In genomic region chr10:46229608-46230007, GRCm38 (mm10) we compare ENCODE assay signal across 24 mouse cellular contexts.
DNase-seq lines count a peak whose midpoint lies in the region; ATAC-seq and TF ChIP-seq lines count a peak whose summit lies in the region.
"Had no signal": no experiment of that assay in that cellular context is flagged by ENCODE, and none has a peak within 500 bp of the region (broad histone marks: within the 10 kb centered on the region; RNA-seq: fewer than 3 reads in every experiment).

No protein-coding gene starts in this region.

- H3K4me3 ChIP-seq in midbrain, postnatal 0 days (ENCODE audit: low read depth, low read length) = no peak overlapping the region
- H3K4me3 ChIP-seq in midbrain, embryonic 10.5 days = no peak overlapping the region
- H3K4me3 ChIP-seq: forebrain, embryonic 13.5 days; heart, embryonic 13.5 days; left cerebral cortex, adult 2 months; liver, embryonic 12.5 days; megakaryocyte, embryonic 14.5 days; midbrain, embryonic 13.5 days had no signal

- H3K9me3 ChIP-seq in midbrain, postnatal 0 days (ENCODE audit: low read length) = no peaks in the 10 kb centered on the region
- H3K9me3 ChIP-seq in midbrain, embryonic 10.5 days (replicated peaks) = no peaks in the 10 kb centered on the region
- H3K9me3 ChIP-seq: forebrain, embryonic 13.5 days; heart, embryonic 13.5 days; liver, embryonic 12.5 days; megakaryocyte, embryonic 14.5 days; midbrain, embryonic 13.5 days had no signal

- DNase-seq in cerebellum, postnatal 14 days = peak; percentile 19 to 54
- no peak for DNase-seq in cerebellum, adult 8-10 months
- DNase-seq in midbrain, postnatal 0 days (ENCODE audit: low spot score) = peak; percentile 56
- no peak for DNase-seq in midbrain, embryonic 10.5 days (ENCODE audit: low spot score)
- DNase-seq in cerebellum, postnatal 25 days = peak; percentile 19 to 27
- DNase-seq in B cell, adult 2 months = no peak
- DNase-seq: adrenal gland, adult 2 months; adrenal gland, postnatal 36 days; gastrocnemius, postnatal 10 days; heart, postnatal 14 days; kidney, adult 11 months; kidney, postnatal 14 days; liver, postnatal 0 days; lung, postnatal 4 days; retina, postnatal 1 day; right cerebral cortex, postnatal 14 days had no signal

- no peaks in the 10 kb centered on the region for H3K36me3 ChIP-seq in midbrain, postnatal 0 days (ENCODE audit: insufficient read depth, low read length)
- no peaks in the 10 kb centered on the region for H3K36me3 ChIP-seq in midbrain, embryonic 10.5 days
- H3K36me3 ChIP-seq: heart, embryonic 13.5 days; liver, embryonic 12.5 days; midbrain, embryonic 13.5 days had no signal

- H3K27me3 ChIP-seq in midbrain, postnatal 0 days (ENCODE audit: insufficient read depth, low read length) = no peaks in the 10 kb centered on the region
- no peaks in the 10 kb centered on the region for H3K27me3 ChIP-seq in midbrain, embryonic 10.5 days (ENCODE audit: low read depth, poor library complexity, severe bottlenecking)
- H3K27me3 ChIP-seq: CH12.LX; forebrain, embryonic 13.5 days; heart, embryonic 13.5 days; liver, embryonic 12.5 days; megakaryocyte, embryonic 14.5 days; midbrain, embryonic 13.5 days had no signal

- TF ChIP-seq CTCF in midbrain, postnatal 0 days (IDR thresholded peaks at IDR 0.05) = no peak

- no peak overlapping the region for H3K9ac ChIP-seq in midbrain, postnatal 0 days (replicated peaks; ENCODE audit: low read length, poor library complexity, severe bottlenecking)
- H3K9ac ChIP-seq: forebrain, embryonic 13.5 days; heart, embryonic 13.5 days; liver, embryonic 12.5 days; liver, postnatal 0 days; midbrain, embryonic 13.5 days had no signal

- no peaks in the 10 kb centered on the region for H3K4me1 ChIP-seq in midbrain, postnatal 0 days (ENCODE audit: insufficient read depth, low read length)
- peaks cover 25% of the 10 kb centered on the region for H3K4me1 ChIP-seq in midbrain, embryonic 10.5 days
- H3K4me1 ChIP-seq: forebrain, embryonic 13.5 days; heart, embryonic 13.5 days; liver, embryonic 12.5 days; megakaryocyte, embryonic 14.5 days had no signal

- H3K27ac ChIP-seq in midbrain, postnatal 0 days (ENCODE audit: low read depth, low read length) = no peak overlapping the region
- H3K27ac ChIP-seq in midbrain, embryonic 10.5 days (replicated peaks) = no peak overlapping the region
- H3K27ac ChIP-seq: forebrain, embryonic 13.5 days; heart, embryonic 13.5 days; left cerebral cortex, adult 2 months; liver, embryonic 12.5 days; midbrain, embryonic 13.5 days had no signal

- H3K4me2 ChIP-seq in midbrain, postnatal 0 days (ENCODE audit: low read depth, low read length, poor library complexity, severe bottlenecking) = no peak overlapping the region
- H3K4me2 ChIP-seq: forebrain, embryonic 13.5 days; heart, embryonic 13.5 days; liver, embryonic 12.5 days; midbrain, embryonic 13.5 days had no signal

- 62% methylated on average over 4 of the region's 4 CpGs for WGBS in midbrain, postnatal 0 days
- WGBS in midbrain, embryonic 10.5 days = 83% methylated on average over 4 of the region's 4 CpGs

- no peak for ATAC-seq in midbrain, postnatal 0 days (ENCODE audit: low FRiP score)
- ATAC-seq: activated CD4-positive, CD25-positive, alpha-beta regulatory T cell, adult 4 months; forebrain, embryonic 13.5 days; liver, embryonic 12.5 days; liver, postnatal 0 days; midbrain, embryonic 13.5 days had no signal

Comparison
In these comparisons a context has a peak if more than half of its experiments do, and no peak if none do; other contexts are left out.
1. DNase-seq: peak in cerebellum, postnatal 14 days (2 of 2), midbrain, postnatal 0 days (single experiment) and cerebellum, postnatal 25 days (2 of 2); none in cerebellum, adult 8-10 months (single experiment), midbrain, embryonic 10.5 days (single experiment) and B cell, adult 2 months (0 of 2).